Mouse (Mus musculus) kidney, embryonic 14.5 days (tissue): ENCODE data around the gene Bach2. TPM values are rescaled to one million over a fixed set of nuclear protein-coding genes. Genes with fewer than 3 reads are reported as not detected.

ENCODE experiments used
- ATAC-seq: fragments of 200-750 bp; cut with Nextera tagmentation; 2 replicates; pipeline ENCODE4 v1.8.0; 2017; ENCODE audit warnings: moderate number of reproducible peaks, mild to moderate bottlenecking, moderate TSS enrichment, moderate library complexity; ENCODE audit not compliant: low FRiP score, low TSS enrichment
- H3K27ac ChIP-seq: fragments of 300-500 bp; sonication (generic); 2 replicates; pipeline ENCODE4 v1.5.1; 2014; ENCODE audit warnings: low read depth, mild to moderate bottlenecking, low read length, moderate library complexity, mixed read lengths
- H3K27me3 ChIP-seq: fragments of 300-500 bp; sonication (generic); 2 replicates; pipeline ENCODE4 v1.6.1; 2014; ENCODE audit warnings: mild to moderate bottlenecking, low read length; ENCODE audit not compliant: control insufficient read depth, insufficient read depth
- H3K36me3 ChIP-seq: fragments of 300-500 bp; sonication (generic); 2 replicates; pipeline ENCODE4 v1.6.1; 2014; ENCODE audit warnings: low read length, mixed read lengths; ENCODE audit not compliant: control insufficient read depth, insufficient read depth
- H3K4me1 ChIP-seq: fragments of 300-500 bp; sonication (generic); 2 replicates; pipeline ENCODE4 v1.6.1; 2014; ENCODE audit warnings: low read length, mixed read lengths; ENCODE audit not compliant: control insufficient read depth, insufficient read depth
- H3K4me2 ChIP-seq: fragments of 300-500 bp; sonication (generic); replicated peaks from 2 replicates; pipeline ENCODE4 v1.6.1; 2014; ENCODE audit warnings: low read depth, mild to moderate bottlenecking, low read length
- H3K4me3 ChIP-seq: fragments of 300-500 bp; sonication (generic); 2 replicates; pipeline ENCODE4 v1.5.1; 2014; ENCODE audit warnings: mild to moderate bottlenecking, low read length
- H3K9ac ChIP-seq: fragments of 300-500 bp; sonication (generic); 2 replicates; pipeline ENCODE4 v1.6.1; 2014; ENCODE audit warnings: low read depth, mild to moderate bottlenecking, low read length, moderate library complexity
- H3K9me3 ChIP-seq: fragments of 300-500 bp; sonication (generic); 2 replicates; pipeline ENCODE4 v1.6.1; 2016; ENCODE audit warnings: low read length; ENCODE audit not compliant: control insufficient read depth
- WGBS: fragments of 180-500 bp; shearing (Covaris S2); extraction: QIAGEN DNeasy Blood & Tissue Kit; methylation state at CpG from one replicate; pipeline ENCODE4 v1.1.7; 2014; 5-methylcytosine and 5-hydroxymethylcytosine counted together
- polyA plus RNA-seq: library from polyadenylated mRNA; unstranded; fragments of >200 nt; fragmentation: Nextera tagmentation; extraction: Ambion mirVana; gene quantifications from 2 replicates; pipeline ENCODE4 v1.2.1, GENCODE M21; 2014

Bach2 gene
- polyA plus RNA-seq, 1 experiment from 2014 or later = 13.3 TPM

- Histone ChIP-seq H3K9me3 (peaks cover 9% of the 10 kb centered on the region; the same call in 1 of the 2 replicates), H3K36me3 (no peaks in the 10 kb centered on the region)
Observed at GRCm38 (mm10) chr4:32314919-32315318, 76.3 kb downstream of the Bach2 start.

GRCm38 (mm10) chr4:32318608-32319007, 80.0 kb downstream of the Bach2 start:
- Histone ChIP-seq H3K4me1 (no peaks in the 10 kb centered on the region), H3K36me3 (no peaks in the 10 kb centered on the region), H3K9ac (no peak overlapping the region), H3K4me2 (no peak overlapping the region), H3K27me3 (no peaks in the 10 kb centered on the region), H3K4me3 (no peak overlapping the region), H3K9me3 (peaks cover 14% of the 10 kb centered on the region; the same call in 1 of the 2 replicates), H3K27ac (no peak overlapping the region)
- ATAC-seq = no peak
- 100% methylated on average over 1 of the region's 1 CpGs for WGBS

More at GRCm38 (mm10) chr4:32314919-32315318, 76.3 kb downstream of the Bach2 start:
- H3K27me3 ChIP-seq = no peaks in the 10 kb centered on the region
- H3K27ac ChIP-seq = no peak overlapping the region
- WGBS = 78% methylated on average over 3 of the region's 3 CpGs
- H3K4me1 ChIP-seq = peaks cover 14% of the 10 kb centered on the region
- no peak overlapping the region for H3K9ac ChIP-seq
- H3K4me3 ChIP-seq = no peak overlapping the region
- ATAC-seq = no peak
- H3K4me2 ChIP-seq = no peak overlapping the region

GRCm38 (mm10) chr4:32319327-32319726, 80.7 kb downstream of the Bach2 start:
- no peak for ATAC-seq
- H3K27ac ChIP-seq = no peak overlapping the region
- H3K9ac ChIP-seq = no peak overlapping the region
- 91% methylated on average over 3 of the region's 3 CpGs for WGBS
- no peak overlapping the region for H3K4me2 ChIP-seq
- no peak overlapping the region for H3K4me3 ChIP-seq
- no peaks in the 10 kb centered on the region for H3K27me3 ChIP-seq
- H3K36me3 ChIP-seq = no peaks in the 10 kb centered on the region
- H3K9me3 ChIP-seq = peaks cover 14% of the 10 kb centered on the region; the same call in 1 of the 2 replicates
- no peaks in the 10 kb centered on the region for H3K4me1 ChIP-seq

GRCm38 (mm10) chr4:32320039-32320438, 81.4 kb downstream of the Bach2 start:
- Histone ChIP-seq H3K27ac (no peak overlapping the region), H3K27me3 (no peaks in the 10 kb centered on the region), H3K4me2 (no peak overlapping the region), H3K4me1 (no peaks in the 10 kb centered on the region), H3K36me3 (no peaks in the 10 kb centered on the region), H3K9ac (no peak overlapping the region), H3K9me3 (peaks cover 14% of the 10 kb centered on the region; the same call in 1 of the 2 replicates), H3K4me3 (no peak overlapping the region)
- 95% methylated on average over 1 of the region's 1 CpGs for WGBS
- ATAC-seq = no peak

GRCm38 (mm10) chr4:32324111-32324510, 85.5 kb downstream of the Bach2 start:
- Histone ChIP-seq H3K9ac (no peak overlapping the region), H3K4me1 (peaks cover 4% of the 10 kb centered on the region; the same call in 1 of the 2 replicates), H3K4me2 (no peak overlapping the region), H3K27ac (no peak overlapping the region), H3K9me3 (peaks cover 4% of the 10 kb centered on the region; the same call in 1 of the 2 replicates), H3K4me3 (no peak overlapping the region), H3K36me3 (no peaks in the 10 kb centered on the region), H3K27me3 (no peaks in the 10 kb centered on the region)
- no peak for ATAC-seq
- 97% methylated on average over 6 of the region's 6 CpGs for WGBS

GRCm38 (mm10) chr4:32324967-32325366, 86.4 kb downstream of the Bach2 start:
- no peak for ATAC-seq
- WGBS = 80% methylated on average over 4 of the region's 4 CpGs

GRCm38 (mm10) chr4:32325596-32325995, 87.0 kb downstream of the Bach2 start:
- no peak for ATAC-seq
- no peak overlapping the region for H3K4me3 ChIP-seq
- no peak overlapping the region for H3K27ac ChIP-seq
- 70% methylated on average over 3 of the region's 3 CpGs for WGBS
- peaks cover 4% of the 10 kb centered on the region; the same call in 1 of the 2 replicates for H3K4me1 ChIP-seq
- H3K27me3 ChIP-seq = no peaks in the 10 kb centered on the region
- H3K9me3 ChIP-seq = peaks cover 4% of the 10 kb centered on the region; the same call in 1 of the 2 replicates
- no peaks in the 10 kb centered on the region for H3K36me3 ChIP-seq
- H3K4me2 ChIP-seq = no peak overlapping the region
- no peak overlapping the region for H3K9ac ChIP-seq

More at GRCm38 (mm10) chr4:32324967-32325366, 86.4 kb downstream of the Bach2 start:
- H3K9me3 ChIP-seq = peaks cover 4% of the 10 kb centered on the region; the same call in 1 of the 2 replicates
- H3K36me3 ChIP-seq = no peaks in the 10 kb centered on the region
- H3K9ac ChIP-seq = no peak overlapping the region
- H3K4me3 ChIP-seq = no peak overlapping the region
- H3K27me3 ChIP-seq = no peaks in the 10 kb centered on the region
- no peak overlapping the region for H3K4me2 ChIP-seq
- peaks cover 4% of the 10 kb centered on the region; the same call in 1 of the 2 replicates for H3K4me1 ChIP-seq
- H3K27ac ChIP-seq = no peak overlapping the region

- H3K4me2 ChIP-seq = no peak overlapping the region
- no peak overlapping the region for H3K27ac ChIP-seq
- no peak overlapping the region for H3K9ac ChIP-seq
- H3K36me3 ChIP-seq = no peaks in the 10 kb centered on the region
- H3K4me3 ChIP-seq = no peak overlapping the region
- no peak for ATAC-seq
- WGBS = 83% methylated on average over 10 of the region's 10 CpGs
- no peaks in the 10 kb centered on the region for H3K27me3 ChIP-seq
- H3K4me1 ChIP-seq = peaks cover 4% of the 10 kb centered on the region; the same call in 1 of the 2 replicates
- H3K9me3 ChIP-seq = peaks cover 4% of the 10 kb centered on the region; the same call in 1 of the 2 replicates
Observed at GRCm38 (mm10) chr4:32326279-32326678, 87.7 kb downstream of the Bach2 start.

- Histone ChIP-seq H3K4me1 (peaks cover 4% of the 10 kb centered on the region; the same call in 1 of the 2 replicates), H3K9me3 (peaks cover 4% of the 10 kb centered on the region; the same call in 1 of the 2 replicates), H3K4me2 (no peak overlapping the region), H3K9ac (no peak overlapping the region), H3K27me3 (no peaks in the 10 kb centered on the region), H3K27ac (no peak overlapping the region), H3K4me3 (no peak overlapping the region), H3K36me3 (no peaks in the 10 kb centered on the region)
- 21% methylated on average over 3 of the region's 3 CpGs for WGBS
- ATAC-seq = no peak
Observed at GRCm38 (mm10) chr4:32326860-32327259, 88.3 kb downstream of the Bach2 start.
